ENCODE assay signal across 7 mouse cellular contexts in genomic region chr6:38432457-38432856, GRCm38 (mm10). TPM values are rescaled to one million over a fixed set of nuclear protein-coding genes. Genes with fewer than 3 reads are reported as not detected.
DNase-seq lines count a peak whose midpoint lies in the region; ATAC-seq and TF ChIP-seq lines count a peak whose summit lies in the region.
"Not testable (repeated sequence)": the region's sequence is repeated elsewhere in the genome, so short reads cannot be mapped to it uniquely, and the experiment has no call there.

No protein-coding gene starts in this region.

- H3K4me3 ChIP-seq in embryonic facial prominence, embryonic 12.5 days = peak overlapping the region; percentile 90; the same call in 1 of the 2 replicates
- H3K4me3 ChIP-seq in heart, embryonic 10.5 days = peak overlapping the region; percentile 98; the same call in 1 of the 2 replicates
- not testable (repeated sequence) for H3K4me3 ChIP-seq in limb, embryonic 11.5 days (ENCODE audit: low read depth, low read length); lung, postnatal 0 days (ENCODE audit: low read depth, low read length)
- peak overlapping the region; percentile 98 for H3K4me3 ChIP-seq in neural tube, embryonic 15.5 days (replicated peaks)

- ATAC-seq in embryonic facial prominence, embryonic 12.5 days (ENCODE audit: insufficient number of reproducible peaks, insufficient read depth, low FRiP score, low TSS enrichment); limb, embryonic 11.5 days (ENCODE audit: insufficient number of reproducible peaks, low FRiP score, low TSS enrichment, low read depth); lung, postnatal 0 days; neural tube, embryonic 15.5 days (ENCODE audit: low FRiP score): not testable (repeated sequence)

- WGBS in embryonic facial prominence, embryonic 12.5 days = 75% methylated on average over 5 of the region's 5 CpGs
- 63% methylated on average over 5 of the region's 5 CpGs for WGBS in heart, embryonic 10.5 days
- 73% methylated on average over 5 of the region's 5 CpGs for WGBS in limb, embryonic 11.5 days
- WGBS in lung, postnatal 0 days = 77% methylated on average over 5 of the region's 5 CpGs
- 79% methylated on average over 5 of the region's 5 CpGs for WGBS in neural tube, embryonic 15.5 days

- TF ChIP-seq EP300 in lung, postnatal 0 days (IDR thresholded peaks at IDR 0.05) = not testable (repeated sequence)

- H3K4me1 ChIP-seq in embryonic facial prominence, embryonic 12.5 days; heart, embryonic 10.5 days; limb, embryonic 11.5 days (ENCODE audit: control insufficient read depth, insufficient read depth, low read length); lung, postnatal 0 days (ENCODE audit: insufficient read depth, low read depth, low read length): not testable (repeated sequence)
- peaks cover 15% of the 10 kb centered on the region for H3K4me1 ChIP-seq in neural tube, embryonic 15.5 days

- H3K36me3 ChIP-seq in embryonic facial prominence, embryonic 12.5 days; heart, embryonic 10.5 days; limb, embryonic 11.5 days (ENCODE audit: control insufficient read depth, insufficient read depth, low read length); lung, postnatal 0 days (ENCODE audit: insufficient read depth, low read length); neural tube, embryonic 15.5 days: not testable (repeated sequence)

- H3K27ac ChIP-seq in embryonic facial prominence, embryonic 12.5 days; heart, embryonic 10.5 days; limb, embryonic 11.5 days (replicated peaks; ENCODE audit: low read depth, low read length); lung, postnatal 0 days (ENCODE audit: low read length): not testable (repeated sequence)
- peak overlapping the region; percentile 98 for H3K27ac ChIP-seq in neural tube, embryonic 15.5 days (replicated peaks)

- H3K9ac ChIP-seq in embryonic facial prominence, embryonic 12.5 days; limb, embryonic 11.5 days (ENCODE audit: low read length); lung, postnatal 0 days (replicated peaks; ENCODE audit: low read depth); neural tube, embryonic 15.5 days (replicated peaks): not testable (repeated sequence)

- H3K27me3 ChIP-seq in embryonic facial prominence, embryonic 12.5 days; heart, embryonic 10.5 days (ENCODE audit: insufficient read depth, poor library complexity, severe bottlenecking); limb, embryonic 11.5 days (ENCODE audit: control insufficient read depth, insufficient read depth, low read length); lung, postnatal 0 days (replicated peaks; ENCODE audit: insufficient read depth, low read length); neural tube, embryonic 15.5 days (replicated peaks): not testable (repeated sequence)

- peak overlapping the region; percentile 55 for H3K4me2 ChIP-seq in embryonic facial prominence, embryonic 12.5 days (replicated peaks)
- H3K4me2 ChIP-seq in limb, embryonic 11.5 days (ENCODE audit: low read depth, severe bottlenecking) = peak overlapping the region; percentile 82
- H3K4me2 ChIP-seq in lung, postnatal 0 days (replicated peaks; ENCODE audit: low read depth, low read length) = peak overlapping the region; percentile 84; the same call in 1 of the 2 replicates
- peak overlapping the region; percentile 64 for H3K4me2 ChIP-seq in neural tube, embryonic 15.5 days

- not testable (repeated sequence) for TF ChIP-seq CTCF in lung, postnatal 0 days (IDR thresholded peaks at IDR 0.05)

- DNase-seq in R1 (ENCODE audit: low read depth, low spot score) = peak; percentile 12
- DNase-seq in heart, embryonic 10.5 days (ENCODE audit: low spot score); limb, embryonic 11.5 days (ENCODE audit: low spot score); lung, postnatal 0 days (ENCODE audit: low spot score): not testable (repeated sequence)
- DNase-seq in induced T-regulatory cell, adult 2 months (ENCODE audit: low read depth) = peak; percentile 23

- H3K9me3 ChIP-seq in embryonic facial prominence, embryonic 12.5 days; heart, embryonic 10.5 days; limb, embryonic 11.5 days (ENCODE audit: control insufficient read depth, low read length); lung, postnatal 0 days (ENCODE audit: low read length); neural tube, embryonic 15.5 days (replicated peaks): not testable (repeated sequence)

RNA-seq across cellular contexts. Expression of gene Ubn2, which starts 1.3 kb away (rescaled TPM):
- polyA plus RNA-seq in embryonic facial prominence, embryonic 12.5 days (2016; fragmentation: Nextera tagmentation; extraction: Ambion mirVana) = 17.1 and 21.4 TPM in 2 replicates
- 8.8 and 12.5 TPM in 2 replicates for polyA plus RNA-seq in heart, embryonic 10.5 days (2016; fragmentation: Nextera tagmentation; extraction: Ambion mirVana)
- 14.9 and 17.2 TPM in 2 replicates for polyA plus RNA-seq in limb, embryonic 11.5 days (2014; fragmentation: Nextera tagmentation; extraction: Ambion mirVana)
- 6.9 and 10.8 TPM in 2 replicates for polyA plus RNA-seq in lung, postnatal 0 days (2015; fragmentation: Nextera tagmentation; extraction: Ambion mirVana)
- 17.1 and 21.8 TPM in 2 replicates for polyA plus RNA-seq in neural tube, embryonic 15.5 days (2015; fragmentation: Nextera tagmentation; extraction: Ambion mirVana)

RNA-seq across cellular contexts. Expression of gene Ttc26, which starts 51.2 kb away (rescaled TPM):
- polyA plus RNA-seq in embryonic facial prominence, embryonic 12.5 days (2016; fragmentation: Nextera tagmentation; extraction: Ambion mirVana) = 12.7 and 12.9 TPM in 2 replicates
- polyA plus RNA-seq in heart, embryonic 10.5 days (2016; fragmentation: Nextera tagmentation; extraction: Ambion mirVana) = 4.2 and 6.8 TPM in 2 replicates
- polyA plus RNA-seq in limb, embryonic 11.5 days (2014; fragmentation: Nextera tagmentation; extraction: Ambion mirVana) = 13.4 and 14.1 TPM in 2 replicates
- polyA plus RNA-seq in lung, postnatal 0 days (2015; fragmentation: Nextera tagmentation; extraction: Ambion mirVana) = 2.3 and 2.9 TPM in 2 replicates
- polyA plus RNA-seq in neural tube, embryonic 15.5 days (2015; fragmentation: Nextera tagmentation; extraction: Ambion mirVana) = 4.5 and 4.8 TPM in 2 replicates
